Mouse (Mus musculus): ENCODE measurements at regions not wholly inside any gene's neighbourhood (a gene's known extent, or its start where the extent isn't known, plus 50 kb on each side); places are given as distances from the start of the nearest gene placed in this dataset.

DNA sequence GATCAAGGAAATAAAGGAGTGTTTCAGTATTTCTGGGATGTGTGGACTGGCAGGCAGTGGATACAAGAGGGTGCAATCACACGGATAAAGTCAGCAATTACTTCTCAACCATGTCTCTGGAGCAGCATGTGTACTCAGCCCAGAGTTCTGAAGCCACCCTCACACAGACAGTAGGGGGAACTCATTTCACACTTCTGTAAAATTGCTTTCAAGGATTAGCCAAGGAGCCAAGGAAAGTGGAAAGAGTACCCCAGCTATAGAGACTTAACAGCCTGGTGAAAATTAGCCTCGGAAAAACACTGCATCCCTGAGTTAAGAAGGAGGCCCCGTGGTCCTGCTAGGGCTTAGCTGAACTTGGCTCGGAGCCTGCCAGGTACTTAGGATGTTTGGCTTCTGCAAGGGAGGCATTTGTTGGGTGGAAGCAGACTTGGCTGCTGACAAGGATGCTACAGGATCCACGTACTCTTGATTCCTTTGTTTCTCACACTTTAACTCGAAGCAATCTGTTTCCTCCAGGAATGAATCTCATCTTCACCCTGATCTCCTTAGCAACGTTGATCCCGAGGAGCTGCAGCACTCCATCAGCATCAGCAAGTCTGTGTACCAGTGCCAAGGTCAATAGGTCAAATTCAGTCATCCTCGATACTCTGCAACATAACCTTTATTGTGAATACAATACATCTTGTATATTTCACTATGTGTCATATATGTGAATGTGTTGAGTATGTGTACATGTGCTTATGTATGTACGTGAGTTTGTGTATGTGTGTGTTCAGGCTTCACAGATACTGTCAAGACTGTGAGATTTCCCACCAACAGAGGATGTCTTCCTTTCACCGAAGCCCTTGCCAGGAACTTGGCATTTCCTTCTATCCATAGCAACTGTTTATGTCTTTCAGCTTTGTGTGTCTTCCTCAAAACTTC is 326.8 kb downstream of the 1700129C05Rik start:
- TF ChIP-seq CTCF (IDR thresholded peaks at IDR 0.05; ENCODE audit: extremely low read depth, insufficient read depth, low read length) (no peak), POLR2A (IDR thresholded peaks at IDR 0.05; ENCODE audit: extremely low read depth, insufficient read depth, low read length) (no peak)
